Mouse (Mus musculus): ENCODE measurements at regions not wholly inside any gene's neighbourhood (a gene's known extent, or its start where the extent isn't known, plus 50 kb on each side); places are given as distances from the start of the nearest gene placed in this dataset.

DNA sequence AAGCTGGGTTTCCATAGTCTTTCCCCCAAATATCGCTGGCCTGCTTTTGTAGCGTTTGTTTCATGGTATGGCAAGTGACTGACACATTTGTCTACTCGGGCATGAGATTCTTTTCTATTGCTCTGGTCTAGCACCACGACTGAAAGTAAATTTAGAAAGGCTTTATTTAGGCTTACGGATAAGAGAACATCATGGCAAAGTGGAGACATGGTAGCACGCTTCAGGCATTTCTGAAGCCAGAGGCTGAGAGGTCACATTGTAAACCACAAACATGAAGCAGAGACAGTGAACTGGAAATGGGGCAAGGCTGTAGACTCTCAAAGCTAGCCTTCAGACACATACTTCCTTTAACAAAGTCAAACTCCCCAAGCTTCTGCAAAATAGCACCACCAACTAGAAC, 93.9 kb downstream of the Cmpk2 start:
- H3K9ac ChIP-seq (ENCODE audit: low read depth, low read length), result no peak overlapping the region
- WGBS, result 85% methylated on average over 6 of the region's 6 CpGs
- H3K4me1 ChIP-seq (ENCODE audit: control insufficient read depth, insufficient read depth, low read length), result no peaks in the 10 kb centered on the region
- ATAC-seq, result no peak
- H3K27ac ChIP-seq (ENCODE audit: low read length), result no peak overlapping the region
- no peaks in the 10 kb centered on the region for H3K9me3 ChIP-seq (ENCODE audit: control insufficient read depth, low read length)
- H3K27me3 ChIP-seq (replicated peaks; ENCODE audit: control insufficient read depth, insufficient read depth, low read length), result no peaks in the 10 kb centered on the region
- H3K4me3 ChIP-seq (ENCODE audit: low read length), result no peak overlapping the region
- H3K36me3 ChIP-seq (ENCODE audit: control insufficient read depth, insufficient read depth, low read length), result no peaks in the 10 kb centered on the region
- H3K4me2 ChIP-seq (ENCODE audit: low read depth, low read length), result no peak overlapping the region

DNA sequence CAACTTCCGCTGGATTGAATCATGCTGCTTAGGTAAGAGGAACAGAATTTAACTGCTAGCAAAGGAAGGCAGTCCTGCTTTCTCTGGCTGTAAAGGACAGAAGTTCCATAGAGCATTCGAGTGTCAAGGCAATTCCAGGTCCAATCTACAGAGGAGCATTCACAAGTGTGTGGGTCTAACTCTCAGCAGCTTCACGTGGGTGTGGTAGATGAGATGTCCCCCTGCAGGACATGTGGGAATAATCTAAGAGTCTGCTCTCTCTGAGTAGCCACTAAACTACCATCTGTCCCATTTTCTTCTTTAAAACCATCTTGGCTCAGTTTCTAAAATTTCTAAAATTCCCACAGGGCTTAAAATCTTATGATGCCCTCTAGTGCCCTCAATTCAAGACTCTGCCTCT, 90.6 kb downstream of the Cmpk2 start:
- Histone ChIP-seq H3K9ac (ENCODE audit: low read depth, low read length) (no peak overlapping the region), H3K36me3 (ENCODE audit: control insufficient read depth, insufficient read depth, low read length) (no peaks in the 10 kb centered on the region), H3K4me2 (ENCODE audit: low read depth, low read length) (no peak overlapping the region), H3K4me1 (ENCODE audit: control insufficient read depth, insufficient read depth, low read length) (no peaks in the 10 kb centered on the region), H3K27me3 (replicated peaks; ENCODE audit: control insufficient read depth, insufficient read depth, low read length) (no peaks in the 10 kb centered on the region), H3K9me3 (ENCODE audit: control insufficient read depth, low read length) (no peaks in the 10 kb centered on the region), H3K27ac (ENCODE audit: low read length) (no peak overlapping the region), H3K4me3 (ENCODE audit: low read length) (no peak overlapping the region)
- 74% methylated on average over 3 of the region's 3 CpGs for WGBS
- no peak for ATAC-seq

- H3K4me1 ChIP-seq (ENCODE audit: control insufficient read depth, insufficient read depth, low read length), result no peaks in the 10 kb centered on the region
- H3K4me2 ChIP-seq (ENCODE audit: low read depth, low read length), result no peak overlapping the region
- H3K27me3 ChIP-seq (replicated peaks; ENCODE audit: control insufficient read depth, insufficient read depth, low read length), result no peaks in the 10 kb centered on the region
- H3K27ac ChIP-seq (ENCODE audit: low read length), result no peak overlapping the region
- H3K9ac ChIP-seq (ENCODE audit: low read depth, low read length), result no peak overlapping the region
- 7% methylated on average over 4 of the region's 4 CpGs for WGBS
- no peaks in the 10 kb centered on the region for H3K36me3 ChIP-seq (ENCODE audit: control insufficient read depth, insufficient read depth, low read length)
- H3K9me3 ChIP-seq (ENCODE audit: control insufficient read depth, low read length), result no peaks in the 10 kb centered on the region
- no peak for ATAC-seq
- no peak overlapping the region for H3K4me3 ChIP-seq (ENCODE audit: low read length)
These were observed 88.4 kb downstream of the Cmpk2 start for GRCm38 (mm10) chr12:26557411-26557810.

GRCm38 (mm10) chr12:26551168-26551926, 82.3 kb downstream of the Cmpk2 start:
- Histone ChIP-seq H3K4me1 (ENCODE audit: control insufficient read depth, insufficient read depth, low read length) (no peaks in the 10 kb centered on the region), H3K4me3 (ENCODE audit: low read length) (no peak overlapping the region), H3K4me2 (ENCODE audit: low read depth, low read length) (no peak overlapping the region), H3K27ac (ENCODE audit: low read length) (no peak overlapping the region), H3K27me3 (replicated peaks; ENCODE audit: control insufficient read depth, insufficient read depth, low read length) (no peaks in the 10 kb centered on the region), H3K36me3 (ENCODE audit: control insufficient read depth, insufficient read depth, low read length) (no peaks in the 10 kb centered on the region), H3K9ac (ENCODE audit: low read depth, low read length) (no peak overlapping the region), H3K9me3 (ENCODE audit: control insufficient read depth, low read length) (no peaks in the 10 kb centered on the region)
- 45% methylated on average over 10 of the region's 10 CpGs for WGBS
- ATAC-seq, result no peak

DNA sequence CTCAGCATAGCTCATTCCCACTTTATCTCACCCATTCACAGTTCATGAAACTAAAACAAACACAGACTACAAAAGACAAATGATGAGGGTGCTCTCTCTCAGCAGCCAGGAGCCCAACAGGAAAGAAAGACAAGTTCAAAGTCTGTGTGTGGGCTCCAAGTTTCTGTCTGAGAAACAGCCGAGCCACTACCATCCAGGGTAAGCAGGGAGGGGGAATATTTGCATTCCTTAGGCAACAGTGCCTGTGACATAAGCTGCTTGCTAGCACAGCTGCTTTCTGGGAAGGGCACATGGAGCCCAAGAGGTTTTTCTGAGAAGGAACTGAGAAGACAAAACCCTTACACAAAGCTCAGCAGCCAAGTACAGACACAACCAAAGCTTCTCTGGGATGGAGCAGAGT, 78.5 kb downstream of the Cmpk2 start:
- no peak overlapping the region for H3K4me2 ChIP-seq (ENCODE audit: low read depth, low read length)
- H3K9ac ChIP-seq (ENCODE audit: low read depth, low read length), result no peak overlapping the region
- H3K36me3 ChIP-seq (ENCODE audit: control insufficient read depth, insufficient read depth, low read length), result no peaks in the 10 kb centered on the region
- no peaks in the 10 kb centered on the region for H3K4me1 ChIP-seq (ENCODE audit: control insufficient read depth, insufficient read depth, low read length)
- no peak overlapping the region for H3K4me3 ChIP-seq (ENCODE audit: low read length)
- H3K27ac ChIP-seq (ENCODE audit: low read length), result peak overlapping the region; percentile 8; the same call in 1 of the 2 replicates
- WGBS, result 7% methylated on average over 1 of the region's 1 CpGs
- peak; percentile 46; the same call in 1 of the 2 replicates for ATAC-seq
- H3K27me3 ChIP-seq (replicated peaks; ENCODE audit: control insufficient read depth, insufficient read depth, low read length), result no peaks in the 10 kb centered on the region
- no peaks in the 10 kb centered on the region for H3K9me3 ChIP-seq (ENCODE audit: control insufficient read depth, low read length)

GRCm38 (mm10) chr12:26546361-26546760, 77.4 kb downstream of the Cmpk2 start:
- WGBS, result 79% methylated on average over 6 of the region's 6 CpGs
- Histone ChIP-seq H3K27me3 (replicated peaks; ENCODE audit: control insufficient read depth, insufficient read depth, low read length) (no peaks in the 10 kb centered on the region), H3K9me3 (ENCODE audit: control insufficient read depth, low read length) (no peaks in the 10 kb centered on the region), H3K27ac (ENCODE audit: low read length) (no peak overlapping the region), H3K4me3 (ENCODE audit: low read length) (no peak overlapping the region), H3K36me3 (ENCODE audit: control insufficient read depth, insufficient read depth, low read length) (no peaks in the 10 kb centered on the region), H3K4me1 (ENCODE audit: control insufficient read depth, insufficient read depth, low read length) (no peaks in the 10 kb centered on the region), H3K4me2 (ENCODE audit: low read depth, low read length) (no peak overlapping the region), H3K9ac (ENCODE audit: low read depth, low read length) (no peak overlapping the region)
- no peak for ATAC-seq

- no peak overlapping the region for H3K4me3 ChIP-seq (ENCODE audit: low read length)
- H3K4me1 ChIP-seq (ENCODE audit: control insufficient read depth, insufficient read depth, low read length), result no peaks in the 10 kb centered on the region
- no peaks in the 10 kb centered on the region for H3K36me3 ChIP-seq (ENCODE audit: control insufficient read depth, insufficient read depth, low read length)
- no peaks in the 10 kb centered on the region for H3K27me3 ChIP-seq (replicated peaks; ENCODE audit: control insufficient read depth, insufficient read depth, low read length)
- H3K27ac ChIP-seq (ENCODE audit: low read length), result no peak overlapping the region
- 79% methylated on average over 1 of the region's 1 CpGs for WGBS
- H3K9me3 ChIP-seq (ENCODE audit: control insufficient read depth, low read length), result no peaks in the 10 kb centered on the region
- no peak overlapping the region for H3K4me2 ChIP-seq (ENCODE audit: low read depth, low read length)
- ATAC-seq, result no peak
- no peak overlapping the region for H3K9ac ChIP-seq (ENCODE audit: low read depth, low read length)
These were observed 74.5 kb downstream of the Cmpk2 start for GRCm38 (mm10) chr12:26543463-26543862.

DNA sequence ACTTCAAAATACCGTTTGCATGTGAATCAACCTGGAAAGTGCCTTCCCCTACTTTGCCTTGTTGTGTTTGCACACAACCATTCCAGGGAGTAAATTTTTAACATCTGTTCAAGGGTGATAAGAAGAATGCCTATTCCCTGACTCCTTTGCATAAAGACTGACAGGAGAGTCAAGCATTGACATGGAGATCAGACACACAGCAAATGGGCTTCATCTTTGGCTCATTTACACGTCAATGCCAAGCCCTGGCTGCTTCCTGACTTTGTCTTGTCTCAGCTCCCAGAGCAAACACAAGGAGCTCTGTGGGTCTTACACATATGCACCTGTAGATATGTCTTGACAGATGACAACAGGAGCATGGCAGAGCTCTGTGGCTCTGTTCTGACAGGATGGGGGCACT, 73.4 kb downstream of the Cmpk2 start:
- Histone ChIP-seq H3K36me3 (ENCODE audit: control insufficient read depth, insufficient read depth, low read length) (no peaks in the 10 kb centered on the region), H3K27ac (ENCODE audit: low read length) (no peak overlapping the region), H3K9ac (ENCODE audit: low read depth, low read length) (no peak overlapping the region)

GRCm38 (mm10) chr12:26535261-26535890, 66.4 kb downstream of the Cmpk2 start:
- WGBS, result 68% methylated on average over 9 of the region's 9 CpGs
- Histone ChIP-seq H3K36me3 (ENCODE audit: control insufficient read depth, insufficient read depth, low read length) (no peaks in the 10 kb centered on the region), H3K4me1 (ENCODE audit: control insufficient read depth, insufficient read depth, low read length) (0 out of 2 replicates have a peak, but pooled peaks cover 5% of the 10 kb centered on the region), H3K9me3 (ENCODE audit: control insufficient read depth, low read length) (no peaks in the 10 kb centered on the region), H3K27me3 (replicated peaks; ENCODE audit: control insufficient read depth, insufficient read depth, low read length) (no peaks in the 10 kb centered on the region), H3K4me2 (ENCODE audit: low read depth, low read length) (no peak overlapping the region), H3K27ac (ENCODE audit: low read length) (no peak overlapping the region), H3K9ac (ENCODE audit: low read depth, low read length) (no peak overlapping the region), H3K4me3 (ENCODE audit: low read length) (no peak overlapping the region)
- ATAC-seq, result no peak

More for the DNA sequence above, 73.4 kb downstream of the Cmpk2 start:
- H3K4me2 ChIP-seq (ENCODE audit: low read depth, low read length), result no peak overlapping the region
- 42% methylated on average over 2 of the region's 2 CpGs for WGBS
- no peak overlapping the region for H3K4me3 ChIP-seq (ENCODE audit: low read length)
- H3K27me3 ChIP-seq (replicated peaks; ENCODE audit: control insufficient read depth, insufficient read depth, low read length), result no peaks in the 10 kb centered on the region
- H3K4me1 ChIP-seq (ENCODE audit: control insufficient read depth, insufficient read depth, low read length), result no peaks in the 10 kb centered on the region
- H3K9me3 ChIP-seq (ENCODE audit: control insufficient read depth, low read length), result no peaks in the 10 kb centered on the region
- no peak for ATAC-seq
